17 mouse cellular contexts compared by ENCODE assay signal in genomic region chr3:55088843-55089242, GRCm38 (mm10). TPM values are rescaled to one million over a fixed set of nuclear protein-coding genes. Genes with fewer than 3 reads are reported as not detected.
"Had no signal": no experiment of that assay in that cellular context is flagged by ENCODE, and none has a peak within 500 bp of the region (broad histone marks: within the 10 kb centered on the region; RNA-seq: fewer than 3 reads in every experiment).

No protein-coding gene starts in this region.

- H3K27ac ChIP-seq: left cerebral cortex, adult 2 months; limb, embryonic 15.5 days; liver, embryonic 12.5 days; lung, embryonic 15.5 days; macrophage; midbrain, embryonic 15.5 days; neural tube, embryonic 12.5 days had no signal

- H3K9ac ChIP-seq: limb, embryonic 15.5 days; liver, embryonic 12.5 days; lung, embryonic 15.5 days; midbrain, embryonic 15.5 days; neural tube, embryonic 12.5 days had no signal

- H3K9me3 ChIP-seq: limb, embryonic 15.5 days; liver, embryonic 12.5 days; lung, embryonic 15.5 days; megakaryocyte, embryonic 14.5 days; midbrain, embryonic 15.5 days; neural tube, embryonic 12.5 days had no signal

- ATAC-seq: hindbrain, embryonic 16.5 days; inflammation-experienced regulatory T-cells, adult 6 months; liver, embryonic 12.5 days; midbrain, embryonic 15.5 days had no signal

- H3K4me3 ChIP-seq: left cerebral cortex, adult 2 months; limb, embryonic 15.5 days; liver, embryonic 12.5 days; lung, embryonic 15.5 days; megakaryocyte, embryonic 14.5 days; midbrain, embryonic 15.5 days; neural tube, embryonic 12.5 days had no signal

- H3K4me1 ChIP-seq: limb, embryonic 15.5 days; liver, embryonic 12.5 days; lung, embryonic 15.5 days; megakaryocyte, embryonic 14.5 days; midbrain, embryonic 15.5 days; neural tube, embryonic 12.5 days had no signal

- H3K27me3 ChIP-seq: limb, embryonic 15.5 days; liver, embryonic 12.5 days; lung, embryonic 15.5 days; megakaryocyte, embryonic 14.5 days; midbrain, embryonic 15.5 days; neural tube, embryonic 12.5 days had no signal

- H3K36me3 ChIP-seq: limb, embryonic 15.5 days; liver, embryonic 12.5 days; lung, embryonic 15.5 days; midbrain, embryonic 15.5 days; neural tube, embryonic 12.5 days had no signal

- H3K4me2 ChIP-seq: limb, embryonic 15.5 days; liver, embryonic 12.5 days; lung, embryonic 15.5 days; midbrain, embryonic 11.5 days; midbrain, embryonic 15.5 days; neural tube, embryonic 12.5 days had no signal

- DNase-seq: lung, postnatal 14 days; spleen, adult 18-20 months; thymus, adult 18-20 months; thymus, postnatal 14 days had no signal

RNA-seq across cellular contexts. Expression of gene Ccna1, which starts 33.5 kb away (rescaled TPM):
- polyA plus RNA-seq: inflammation-experienced regulatory T-cells, adult 6 months; macrophage had no signal

RNA-seq across cellular contexts. Expression of gene Ccdc169, which starts 48.3 kb away (rescaled TPM):
- polyA plus RNA-seq: inflammation-experienced regulatory T-cells, adult 6 months; liver, embryonic 12.5 days; liver, embryonic 16.5 days; lung, embryonic 15.5 days; midbrain, embryonic 11.5 days; neural tube, embryonic 12.5 days; stomach, embryonic 14.5 days had no signal
